Mouse (Mus musculus) T-helper 17 cell (primary cell): ENCODE data around the gene Tnfsf15.

Source experiments
- in situ Hi-C, 2 experiments: fragments of 300-600 bp; cut with MboI, MseI; formaldehyde crosslinking; loops; 1 replicate in 1 of 2; 2 replicates in 1 of 2; pipeline ENCODE4 v1.15.1; 2025; ENCODE audit warnings: high pct_unique_total_duplicates in 2 of 2

Gene Tnfsf15

GRCm38 (mm10) chr4:63744693-63745171 is at the start of gene Tnfsf15:
TSS of gene Tnfsf15 (minus strand) at chr4:63745113.
- in situ Hi-C loops = loop anchor here in 1 of 2 experiments (10.0 kb wide), 1 partner anchor 960 kb away; no protein-coding TSS in a partner anchor

GRCm38 (mm10) chr4:63792328-63792727 is 47.4 kb upstream of the Tnfsf15 start:
- in situ Hi-C loops = no loop called here

- in situ Hi-C loops = no loop called here
These were observed 40.6 kb upstream of the Tnfsf15 start for GRCm38 (mm10) chr4:63785466-63785865.

- in situ Hi-C loops = no loop called here
These were observed 38.9 kb upstream of the Tnfsf15 start for GRCm38 (mm10) chr4:63783826-63784225.

GRCm38 (mm10) chr4:63782970-63783613 is 38.2 kb upstream of the Tnfsf15 start:
- in situ Hi-C loops = no loop called here

GRCm38 (mm10) chr4:63777223-63777622 is 32.3 kb upstream of the Tnfsf15 start:
- in situ Hi-C loops = no loop called here

GRCm38 (mm10) chr4:63773306-63774090 is 28.6 kb upstream of the Tnfsf15 start:
- in situ Hi-C loops = no loop called here

- in situ Hi-C loops = no loop called here
These were observed 27.6 kb upstream of the Tnfsf15 start for GRCm38 (mm10) chr4:63772514-63772913.

- in situ Hi-C loops = no loop called here
These were observed 26.4 kb upstream of the Tnfsf15 start for GRCm38 (mm10) chr4:63771291-63771690.

GRCm38 (mm10) chr4:63769161-63769560 is 24.2 kb upstream of the Tnfsf15 start:
- in situ Hi-C loops = loop anchor here in 1 of 2 experiments (5.0 kb wide), 1 partner anchor 722 kb away; no protein-coding TSS in a partner anchor

- in situ Hi-C loops = loop anchor here in 1 of 2 experiments (5.0 kb wide), 1 partner anchor 718 kb away; no protein-coding TSS in a partner anchor
These were observed 20.1 kb upstream of the Tnfsf15 start for GRCm38 (mm10) chr4:63765050-63765449.

GRCm38 (mm10) chr4:63759931-63760330 is 15.0 kb upstream of the Tnfsf15 start:
- in situ Hi-C loops = loop anchor here in 1 of 2 experiments (10.0 kb wide), 1 partner anchor 1835 kb away; no protein-coding TSS in a partner anchor

GRCm38 (mm10) chr4:63757527-63758154 is 12.7 kb upstream of the Tnfsf15 start:
- in situ Hi-C loops = loop anchor here in 1 of 2 experiments (10.0 kb wide), 1 partner anchor 1837 kb away; no protein-coding TSS in a partner anchor

GRCm38 (mm10) chr4:63756072-63756471 is 11.2 kb upstream of the Tnfsf15 start:
- in situ Hi-C loops = loop anchor here in 1 of 2 experiments (10.0 kb wide), 1 partner anchor 1839 kb away; no protein-coding TSS in a partner anchor

- in situ Hi-C loops = loop anchor here in 1 of 2 experiments (10.0 kb wide), 1 partner anchor 1840 kb away; no protein-coding TSS in a partner anchor
These were observed 9.6 kb upstream of the Tnfsf15 start for GRCm38 (mm10) chr4:63754467-63755020.

- in situ Hi-C loops = loop anchor here in 1 of 2 experiments (10.0 kb wide), 1 partner anchor 1841 kb away; no protein-coding TSS in a partner anchor
These were observed 8.9 kb upstream of the Tnfsf15 start for GRCm38 (mm10) chr4:63753855-63754254.

- in situ Hi-C loops = loop anchor here in 1 of 2 experiments (10.0 kb wide), 1 partner anchor 1842 kb away; no protein-coding TSS in a partner anchor
These were observed 8.0 kb upstream of the Tnfsf15 start for GRCm38 (mm10) chr4:63752687-63753523.

GRCm38 (mm10) chr4:63748061-63748730 is 3.3 kb upstream of the Tnfsf15 start:
- in situ Hi-C loops = loop anchor here in 1 of 2 experiments (10.0 kb wide), 1 partner anchor 963 kb away; no protein-coding TSS in a partner anchor

GRCm38 (mm10) chr4:63745271-63745670 is 358 bp upstream of the Tnfsf15 start:
- in situ Hi-C loops = loop anchor here in 1 of 2 experiments (10.0 kb wide), 1 partner anchor 960 kb away; no protein-coding TSS in a partner anchor
